Mouse (Mus musculus) kidney, adult 2 months (tissue): ENCODE measurements around the gene Hdac7. TPM values are rescaled to one million over a fixed set of nuclear protein-coding genes. Genes with fewer than 3 reads are reported as not detected.

Experiments
- DNase-seq: peaks from one replicate; pipeline ENCODE4 v3.0.0; 2021
- H3K27ac ChIP-seq: fragments of 200-500 bp; 2 replicates; pipeline ENCODE4 v1.5.1; 2012; ENCODE audit warnings: low read depth, low read length, control low read depth, inconsistent platforms; ENCODE audit not compliant: insufficient read depth
- H3K27me3 ChIP-seq: fragments of 200-500 bp; replicated peaks from 2 replicates; pipeline ENCODE4 v1.6.1; 2012; ENCODE audit warnings: mild to moderate bottlenecking, moderate library complexity, low read length, inconsistent platforms; ENCODE audit not compliant: control insufficient read depth, insufficient read depth
- H3K36me3 ChIP-seq: fragments of 200-500 bp; 2 replicates; pipeline ENCODE4 v1.6.1; 2012; ENCODE audit warnings: mild to moderate bottlenecking, moderate library complexity, low read length, inconsistent platforms; ENCODE audit not compliant: control insufficient read depth, insufficient read depth
- H3K4me1 ChIP-seq: fragments of 200-500 bp; 2 replicates; pipeline ENCODE4 v1.6.1; 2011; ENCODE audit warnings: low read length; ENCODE audit not compliant: control insufficient read depth, insufficient read depth
- H3K4me3 ChIP-seq: fragments of 200-500 bp; 2 replicates; pipeline ENCODE4 v1.5.1; 2011; ENCODE audit warnings: mild to moderate bottlenecking, low read depth, low read length, control low read depth; ENCODE audit not compliant: insufficient read depth
- CTCF ChIP-seq: fragments of 200-500 bp; conservative IDR thresholded peaks from 2 replicates; pipeline ENCODE4 v1.5.1; 2011; ENCODE audit warnings: low read depth, mild to moderate bottlenecking, control low read depth, low read length, moderate library complexity, mixed read lengths; ENCODE audit not compliant: insufficient read depth, insufficient read length
- POLR2A ChIP-seq: fragments of 200-500 bp; IDR thresholded peaks from one replicate; pipeline ENCODE4 v1.6.1; 2011; ENCODE audit warnings: low read depth, low read length, control low read depth
- WGBS: fragments of 180-500 bp; shearing (Covaris S2); methylation state at CpG from one replicate; pipeline ENCODE4 v1.1.7; 2018; 5-methylcytosine and 5-hydroxymethylcytosine counted together
- polyA plus RNA-seq: library from polyadenylated mRNA; depleted of rRNA; stranded (reverse); fragments of >200 nt; gene quantifications from 2 replicates; pipeline ENCODE4 v1.2.3, GENCODE M21; 2012

The Hdac7 gene
- polyA plus RNA-seq, 1 experiment: 41.6 TPM

- peak; percentile 71 for DNase-seq
- TF ChIP-seq CTCF (no peak), POLR2A (no peak)
- Histone ChIP-seq H3K27me3 (no peaks in the 10 kb centered on the region), H3K4me3 (no peak overlapping the region), H3K4me1 (peaks cover 29% of the 10 kb centered on the region), H3K36me3 (no peaks in the 10 kb centered on the region), H3K27ac (peak overlapping the region; percentile 43; the same call in 1 of the 2 replicates)
- WGBS: 23% methylated on average over 6 of the region's 6 CpGs
Measured at GRCm38 (mm10) chr15:97788821-97789220, 55.5 kb downstream of the Hdac7 start.

- Histone ChIP-seq H3K4me3 (no peak overlapping the region), H3K36me3 (no peaks in the 10 kb centered on the region), H3K4me1 (peaks cover 29% of the 10 kb centered on the region), H3K27me3 (no peaks in the 10 kb centered on the region), H3K27ac (no peak overlapping the region)
- 66% methylated on average over 19 of the region's 19 CpGs for WGBS
- peak; percentile 21 for DNase-seq
- no peak for TF ChIP-seq POLR2A
- no peak for TF ChIP-seq CTCF
Measured at GRCm38 (mm10) chr15:97787799-97788667, 56.3 kb downstream of the Hdac7 start.

- WGBS: 80% methylated on average over 7 of the region's 7 CpGs
- no peaks in the 10 kb centered on the region for H3K36me3 ChIP-seq
- H3K27ac ChIP-seq: peak overlapping the region; percentile 9; the same call in 1 of the 2 replicates
- TF ChIP-seq CTCF (no peak), POLR2A (no peak)
- H3K4me1 ChIP-seq: peaks cover 33% of the 10 kb centered on the region
- no peaks in the 10 kb centered on the region for H3K27me3 ChIP-seq
- H3K4me3 ChIP-seq: no peak overlapping the region
- DNase-seq: no peak
Measured at GRCm38 (mm10) chr15:97787148-97787798, 57.0 kb downstream of the Hdac7 start.

GRCm38 (mm10) chr15:97786412-97787112 is 57.7 kb downstream of the Hdac7 start:
- no peaks in the 10 kb centered on the region for H3K36me3 ChIP-seq
- no peak overlapping the region for H3K4me3 ChIP-seq
- H3K27ac ChIP-seq: no peak overlapping the region
- no peak for TF ChIP-seq POLR2A
- TF ChIP-seq CTCF: no peak
- 27% methylated on average over 10 of the region's 10 CpGs for WGBS
- H3K4me1 ChIP-seq: peaks cover 33% of the 10 kb centered on the region
- DNase-seq: peak; percentile 68
- H3K27me3 ChIP-seq: no peaks in the 10 kb centered on the region

- no peak overlapping the region for H3K27ac ChIP-seq
- no peak overlapping the region for H3K4me3 ChIP-seq
- H3K36me3 ChIP-seq: no peaks in the 10 kb centered on the region
- no peak for TF ChIP-seq POLR2A
- no peaks in the 10 kb centered on the region for H3K27me3 ChIP-seq
- 59% methylated on average over 9 of the region's 9 CpGs for WGBS
- peak; percentile 62 for DNase-seq
- H3K4me1 ChIP-seq: peaks cover 38% of the 10 kb centered on the region
Measured at GRCm38 (mm10) chr15:97785731-97786411, 58.4 kb downstream of the Hdac7 start.

- Histone ChIP-seq H3K4me3 (peak overlapping the region; percentile 94), H3K27ac (peak overlapping the region; percentile 76), H3K27me3 (no peaks in the 10 kb centered on the region), H3K4me1 (peaks cover 47% of the 10 kb centered on the region), H3K36me3 (no peaks in the 10 kb centered on the region)
- no peak for TF ChIP-seq POLR2A
- TF ChIP-seq CTCF: no peak
- peak; percentile 50 for DNase-seq
- WGBS: 6% methylated on average over 37 of the region's 45 CpGs
Measured at GRCm38 (mm10) chr15:97784561-97785161, 59.6 kb downstream of the Hdac7 start.
